Mouse (Mus musculus): ENCODE data around the gene Rab42.

Gene Rab42

DNA sequence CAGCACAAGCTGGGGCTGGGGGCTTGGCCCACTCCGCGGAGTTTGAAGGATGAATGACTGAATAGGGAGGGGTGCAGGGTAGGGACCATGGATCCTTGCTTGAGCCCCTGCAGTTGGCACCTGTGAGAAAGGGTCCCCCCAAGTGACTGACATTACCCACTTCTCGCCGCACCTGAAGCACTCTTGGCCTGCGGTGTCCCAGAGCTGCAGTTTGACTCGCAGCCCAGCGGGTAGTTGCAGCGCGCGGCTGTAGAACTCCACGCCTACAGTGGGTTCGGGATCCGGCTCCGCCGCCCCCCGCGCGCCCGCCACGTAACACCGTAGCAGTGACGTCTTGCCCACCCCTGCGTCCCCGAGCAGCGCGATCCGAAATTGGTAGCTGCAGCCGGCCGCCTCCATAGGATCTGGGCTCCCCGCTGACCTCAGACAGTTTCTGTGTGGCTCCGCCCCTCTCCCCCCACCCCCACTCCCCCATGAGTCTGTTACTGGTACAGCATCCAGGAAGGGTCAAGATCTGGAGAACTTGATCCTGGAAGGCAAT lies at the start of gene Rab42:
TSS of gene Rab42 (minus strand) at position 447 of the 541 bp plus-strand sequence.
- no peak for DNase-seq

DNA sequence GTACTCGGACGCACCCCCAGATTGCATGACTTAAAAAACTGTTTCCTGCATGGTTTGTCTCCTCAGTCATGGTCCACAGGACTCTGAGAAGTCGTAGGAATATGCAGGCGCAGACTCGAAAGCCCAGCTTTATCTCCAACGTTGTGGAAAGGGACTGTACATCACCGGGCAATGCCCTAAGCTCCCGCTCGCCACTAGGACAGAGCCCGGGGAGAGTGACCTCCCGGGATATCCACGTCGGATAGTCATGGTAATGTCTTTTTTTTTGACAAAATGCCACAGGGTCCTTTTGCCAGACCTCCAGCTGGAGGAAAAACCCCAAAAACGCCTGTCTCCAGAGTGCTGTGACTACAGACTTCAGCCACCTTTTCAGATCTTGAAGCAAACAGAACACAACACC lies 49.6 kb upstream of the Rab42 start:
- no peak for DNase-seq

DNA sequence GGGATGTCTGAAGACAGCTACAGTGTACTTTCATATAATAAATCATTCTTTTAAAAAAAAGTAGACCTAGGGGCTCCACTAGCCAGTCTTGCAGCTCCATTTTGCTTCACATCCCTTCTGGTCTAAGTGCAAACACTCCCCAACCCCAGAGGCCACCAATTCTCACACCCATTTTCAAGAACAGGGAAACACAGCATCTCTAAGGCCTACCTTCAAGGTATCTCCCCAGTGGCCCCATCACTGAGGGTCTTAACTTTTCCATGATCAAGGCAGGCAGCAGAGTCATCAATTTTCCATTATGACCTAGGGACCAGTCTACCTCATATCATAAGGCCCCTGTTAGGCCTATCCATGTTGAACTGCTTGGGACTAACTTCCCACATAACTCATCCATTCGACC lies 48.2 kb upstream of the Rab42 start:
- no peak for DNase-seq

GRCm38 (mm10) chr4:132350854-132351253 lies 47.7 kb upstream of the Rab42 start:
- DNase-seq = no peak

GRCm38 (mm10) chr4:132350123-132350740 lies 47.0 kb upstream of the Rab42 start:
- DNase-seq = no peak

- DNase-seq = no peak
Measured at GRCm38 (mm10) chr4:132349495-132350122, 46.4 kb upstream of the Rab42 start.

- no peak for DNase-seq
Measured at GRCm38 (mm10) chr4:132346661-132347060, 43.5 kb upstream of the Rab42 start.

DNA sequence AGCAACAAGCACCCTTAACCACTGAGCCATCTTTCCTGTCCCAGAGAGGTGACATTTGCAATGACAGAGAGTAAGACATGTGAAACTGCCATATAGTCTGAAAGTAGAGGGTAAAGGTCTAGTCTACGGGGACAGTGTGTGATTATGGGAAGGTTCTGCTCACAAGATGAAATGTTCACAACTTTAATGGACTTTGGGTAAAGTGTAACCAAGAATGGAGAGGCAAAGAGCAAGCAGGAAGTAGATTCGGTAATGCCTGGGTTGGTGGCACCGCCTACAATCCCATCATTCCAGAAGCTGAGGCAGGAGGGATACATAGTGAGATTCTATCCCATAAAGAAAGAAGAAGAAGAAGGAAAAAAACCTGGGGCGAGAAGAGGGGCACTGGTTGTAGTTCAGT lies 43.1 kb upstream of the Rab42 start:
- no peak for DNase-seq

DNA sequence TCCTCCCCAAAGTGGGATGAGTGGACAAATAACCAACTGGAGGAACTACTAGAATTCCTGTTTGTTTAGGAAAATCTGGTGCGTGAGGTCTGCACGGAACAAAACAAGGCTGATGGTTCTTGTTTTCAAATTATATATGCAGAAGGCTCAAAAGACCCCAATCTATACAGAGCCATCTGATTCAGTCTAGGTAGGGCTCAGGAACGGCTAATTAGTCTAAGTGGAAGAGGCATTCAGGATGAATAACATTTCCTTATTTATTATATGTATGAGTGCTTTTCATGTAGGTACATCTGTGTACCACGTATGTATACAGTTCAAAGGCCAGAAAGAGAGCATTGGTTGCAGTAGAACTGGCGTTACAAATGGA lies 42.6 kb upstream of the Rab42 start:
- no peak for DNase-seq

GRCm38 (mm10) chr4:132345135-132345842 lies 42.1 kb upstream of the Rab42 start:
- peak; percentile 96 for DNase-seq

- no peak for DNase-seq
Measured at GRCm38 (mm10) chr4:132344403-132345134, 41.4 kb upstream of the Rab42 start.

- no peak for DNase-seq
Measured at GRCm38 (mm10) chr4:132341451-132341850, 38.3 kb upstream of the Rab42 start.

- no peak for DNase-seq
Measured at GRCm38 (mm10) chr4:132338943-132339342, 35.8 kb upstream of the Rab42 start.

DNA sequence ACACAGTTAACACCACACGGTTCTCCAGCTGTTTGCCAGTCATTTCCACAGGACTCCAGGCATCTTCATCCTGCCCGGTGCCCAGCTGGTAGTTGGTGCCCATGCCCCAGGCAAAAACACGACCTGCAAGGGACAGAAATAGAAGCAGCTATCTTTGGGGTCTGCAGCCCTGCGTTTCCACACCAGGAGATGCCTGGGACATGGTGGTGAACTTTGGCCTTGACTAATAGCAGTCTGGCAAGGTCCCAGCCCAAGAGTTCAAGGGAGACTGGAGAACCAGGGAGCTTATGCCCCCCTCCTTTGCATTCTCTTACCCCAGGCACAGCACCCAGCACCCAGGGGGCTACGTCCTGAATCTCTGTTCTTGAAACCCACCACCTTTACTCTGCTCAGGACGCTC lies 29.7 kb upstream of the Rab42 start:
- DNase-seq = no peak

DNA sequence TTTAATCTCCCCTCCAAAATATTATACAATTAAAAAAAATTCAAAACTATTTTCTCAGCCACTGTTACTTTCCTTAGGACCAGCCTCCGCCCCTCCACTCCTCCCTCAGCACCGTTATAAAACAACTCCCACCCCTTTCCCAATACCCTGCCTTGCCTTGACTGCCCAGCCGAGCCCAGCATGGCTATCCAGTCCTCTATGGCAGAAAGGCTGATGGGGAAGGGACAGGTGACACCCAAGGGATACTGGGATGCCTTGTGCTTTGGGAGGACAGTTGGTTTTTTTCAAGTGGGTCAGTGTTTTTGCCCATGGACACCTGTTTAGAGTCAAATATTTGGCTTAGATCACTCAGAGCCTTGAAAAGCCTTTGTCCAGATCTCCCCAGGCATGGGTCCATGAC lies 28.8 kb upstream of the Rab42 start:
- no peak for DNase-seq

GRCm38 (mm10) chr4:132329835-132330354 lies 26.7 kb upstream of the Rab42 start:
- DNase-seq = no peak

DNA sequence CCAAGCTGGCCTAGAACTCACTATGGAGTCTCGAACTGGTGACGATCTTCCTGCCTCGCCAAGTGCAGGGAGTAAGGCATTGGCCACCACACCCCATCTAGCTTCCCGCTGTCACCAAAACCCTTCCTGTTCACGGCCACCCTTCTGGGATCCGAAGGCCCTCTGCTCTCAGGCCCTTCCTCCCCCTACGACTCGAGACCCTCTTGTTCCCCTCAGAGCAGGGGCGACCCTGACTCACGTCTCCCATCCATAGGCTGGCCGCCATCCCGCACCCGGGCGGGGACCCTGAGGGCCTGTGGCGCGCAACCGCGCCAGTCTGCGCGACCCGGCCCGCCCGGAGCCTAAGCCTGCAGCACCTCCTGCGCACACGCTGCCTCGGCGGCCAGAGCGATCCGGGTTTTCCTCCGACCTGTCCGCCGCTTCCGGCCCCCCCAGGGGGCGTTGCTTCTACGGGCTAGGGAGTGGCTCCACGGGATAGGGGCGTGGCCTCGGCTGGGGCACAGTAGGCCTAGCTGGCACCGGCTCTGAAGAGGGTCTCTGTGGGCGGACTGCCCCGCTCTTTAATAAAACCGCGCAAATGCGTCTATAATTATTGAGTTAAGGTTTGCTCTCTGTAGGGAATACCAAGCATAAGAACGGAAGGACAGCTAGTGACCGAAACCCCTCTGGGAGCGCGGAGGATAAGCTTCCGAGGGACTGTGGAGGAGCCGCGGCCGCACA lies 26.1 kb upstream of the Rab42 start, which contains the start of gene Trnau1ap:
TSS of gene Trnau1ap (minus strand) at position 424 of the 720 bp plus-strand sequence.
- DNase-seq = peak; percentile 84

DNA sequence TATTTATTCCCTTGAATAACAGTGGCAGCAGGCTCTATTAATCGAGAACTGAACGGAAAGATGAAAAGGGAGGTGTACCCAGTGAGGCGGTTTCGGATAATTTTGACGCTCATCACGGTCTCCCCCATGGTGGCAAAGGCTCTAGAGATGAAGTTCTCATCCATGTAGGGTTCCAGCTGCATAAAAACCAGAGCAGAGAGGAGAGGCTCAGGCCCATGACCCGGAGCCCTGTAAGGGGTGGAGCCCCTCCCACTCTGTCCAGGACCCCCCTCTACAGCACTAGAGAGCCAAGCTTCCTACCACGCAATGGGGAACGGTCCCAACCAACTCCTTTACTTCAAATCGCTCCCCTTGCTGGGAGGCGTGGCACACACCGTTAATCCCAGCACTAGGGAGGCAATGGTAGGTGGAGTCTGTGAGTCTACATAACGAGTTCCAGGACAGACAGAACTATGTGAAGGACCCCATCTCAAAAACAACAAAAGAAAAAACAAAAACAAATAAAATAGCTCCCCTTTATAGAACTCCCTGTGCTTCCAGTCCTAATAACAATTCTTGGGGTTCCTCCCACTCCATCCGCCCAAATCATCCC lies 25.3 kb upstream of the Rab42 start:
- DNase-seq = no peak

DNA sequence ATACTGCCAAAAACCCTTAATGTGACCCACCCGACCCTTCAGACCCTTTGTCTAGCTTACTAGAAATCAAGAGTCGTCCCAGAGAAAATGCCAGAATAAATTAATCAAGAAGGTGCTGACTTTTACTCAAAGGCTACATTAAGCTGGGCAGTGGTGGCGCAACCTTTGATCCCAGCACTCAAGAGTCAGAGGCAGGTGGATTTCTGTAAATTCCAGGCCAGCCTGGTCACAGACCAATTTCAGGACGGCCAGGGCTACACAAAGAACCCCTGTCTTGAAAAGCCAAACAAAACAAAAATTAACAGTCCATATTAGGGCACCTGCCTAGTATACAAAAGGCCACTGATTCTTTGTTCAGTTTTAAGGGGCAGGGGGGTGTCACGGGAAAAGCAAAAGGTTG lies 23.3 kb upstream of the Rab42 start:
- no peak for DNase-seq

DNA sequence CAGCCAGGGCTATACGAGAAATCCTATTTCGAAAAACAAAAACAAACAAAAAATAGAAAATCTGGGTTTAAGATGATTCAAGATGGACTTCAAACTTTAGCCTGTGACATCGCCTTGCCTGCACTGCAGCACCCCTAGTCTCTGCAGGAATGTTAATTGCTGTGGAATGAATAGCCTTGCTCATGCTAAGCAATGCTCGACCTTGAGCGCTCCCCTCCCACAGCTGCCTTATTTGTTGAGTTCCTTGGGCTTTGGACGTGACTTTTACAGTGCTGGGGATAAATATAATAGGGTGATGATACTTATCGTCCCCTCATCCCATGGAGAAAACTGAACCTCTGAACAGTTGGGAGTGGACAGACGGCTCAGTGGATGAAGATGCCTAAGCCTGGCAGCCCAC lies 12.5 kb upstream of the Rab42 start:
- no peak for DNase-seq

DNA sequence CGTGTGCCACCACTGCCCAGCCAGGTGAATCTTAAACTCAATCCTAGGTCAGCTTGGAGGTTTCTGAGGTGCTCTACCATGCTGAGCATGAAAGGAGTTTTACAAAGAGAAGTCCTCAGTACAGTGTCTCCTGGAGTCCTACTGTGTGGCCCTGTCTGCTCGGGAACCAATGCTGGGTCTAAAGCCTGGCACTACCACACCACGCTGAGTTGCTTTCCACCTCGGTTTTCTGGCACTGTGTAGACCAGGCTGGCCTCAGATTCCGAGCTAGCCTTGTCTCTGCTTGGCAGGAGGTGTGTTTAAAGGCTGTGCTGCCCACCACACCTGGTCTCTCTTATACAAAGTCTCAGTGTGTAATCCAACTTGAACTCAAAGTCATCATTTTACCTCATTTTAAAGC lies 9.4 kb upstream of the Rab42 start:
- DNase-seq = no peak

- no peak for DNase-seq
Measured at GRCm38 (mm10) chr4:132311801-132312200, 8.6 kb upstream of the Rab42 start.

Data from cerebellum, adult 9-10 months (tissue).